Mouse (Mus musculus) limb, embryonic 11.5 days (tissue): ENCODE measurements around the gene Stk16. TPM values are rescaled to one million over a fixed set of nuclear protein-coding genes. Genes with fewer than 3 reads are reported as not detected.

Experiments used
- ATAC-seq: fragments of 200-750 bp; cut with Nextera tagmentation; 2 replicates; pipeline ENCODE4 v1.8.0; 2017; ENCODE audit warnings: low read depth; ENCODE audit not compliant: insufficient number of reproducible peaks, low FRiP score, low TSS enrichment
- DNase-seq: peaks from one replicate; pipeline ENCODE4 v3.0.0-alpha.2; 2015; ENCODE audit warnings: low spot score
- H3K27ac ChIP-seq: fragments of 300-500 bp; sonication (generic); replicated peaks from 2 replicates; pipeline ENCODE4 v1.5.1; 2014; ENCODE audit warnings: low read depth, mild to moderate bottlenecking, low read length
- H3K27me3 ChIP-seq: fragments of 300-500 bp; sonication (generic); 2 replicates; pipeline ENCODE4 v1.6.1; 2014; ENCODE audit warnings: mild to moderate bottlenecking, low read length, mixed read lengths; ENCODE audit not compliant: control insufficient read depth, insufficient read depth
- H3K36me3 ChIP-seq: fragments of 300-500 bp; sonication (generic); 2 replicates; pipeline ENCODE4 v1.6.1; 2014; ENCODE audit warnings: mild to moderate bottlenecking, low read length, moderate library complexity, mixed read lengths; ENCODE audit not compliant: control insufficient read depth, insufficient read depth
- H3K4me1 ChIP-seq: fragments of 300-500 bp; sonication (generic); 2 replicates; pipeline ENCODE4 v1.6.1; 2014; ENCODE audit warnings: low read length, mixed read lengths; ENCODE audit not compliant: control insufficient read depth, insufficient read depth
- H3K4me2 ChIP-seq: fragments of 300-500 bp; sonication (generic); 2 replicates; pipeline ENCODE4 v1.6.1; 2014; ENCODE audit warnings: low read depth, mild to moderate bottlenecking, moderate library complexity; ENCODE audit not compliant: severe bottlenecking
- H3K4me3 ChIP-seq: fragments of 300-500 bp; sonication (generic); 2 replicates; pipeline ENCODE4 v1.5.1; 2014; ENCODE audit warnings: low read depth, low read length
- H3K9ac ChIP-seq: fragments of 300-500 bp; sonication (generic); 2 replicates; pipeline ENCODE4 v1.6.1; 2014; ENCODE audit warnings: mild to moderate bottlenecking, low read length
- H3K9me3 ChIP-seq: fragments of 300-500 bp; sonication (generic); 2 replicates; pipeline ENCODE4 v1.6.1; 2016; ENCODE audit warnings: low read length; ENCODE audit not compliant: control insufficient read depth
- WGBS: fragments of 180-500 bp; shearing (Covaris S2); extraction: QIAGEN DNeasy Blood & Tissue Kit; methylation state at CpG from one replicate; pipeline ENCODE4 v1.1.7; 2014; 5-methylcytosine and 5-hydroxymethylcytosine counted together
- polyA plus RNA-seq: library from polyadenylated mRNA; unstranded; fragments of >200 nt; fragmentation: Nextera tagmentation; extraction: Ambion mirVana; gene quantifications from 2 replicates; pipeline ENCODE4 v1.2.1, GENCODE M21; 2014

The Stk16 gene
- 125 and 132 TPM in 2 replicates for polyA plus RNA-seq

DNA sequence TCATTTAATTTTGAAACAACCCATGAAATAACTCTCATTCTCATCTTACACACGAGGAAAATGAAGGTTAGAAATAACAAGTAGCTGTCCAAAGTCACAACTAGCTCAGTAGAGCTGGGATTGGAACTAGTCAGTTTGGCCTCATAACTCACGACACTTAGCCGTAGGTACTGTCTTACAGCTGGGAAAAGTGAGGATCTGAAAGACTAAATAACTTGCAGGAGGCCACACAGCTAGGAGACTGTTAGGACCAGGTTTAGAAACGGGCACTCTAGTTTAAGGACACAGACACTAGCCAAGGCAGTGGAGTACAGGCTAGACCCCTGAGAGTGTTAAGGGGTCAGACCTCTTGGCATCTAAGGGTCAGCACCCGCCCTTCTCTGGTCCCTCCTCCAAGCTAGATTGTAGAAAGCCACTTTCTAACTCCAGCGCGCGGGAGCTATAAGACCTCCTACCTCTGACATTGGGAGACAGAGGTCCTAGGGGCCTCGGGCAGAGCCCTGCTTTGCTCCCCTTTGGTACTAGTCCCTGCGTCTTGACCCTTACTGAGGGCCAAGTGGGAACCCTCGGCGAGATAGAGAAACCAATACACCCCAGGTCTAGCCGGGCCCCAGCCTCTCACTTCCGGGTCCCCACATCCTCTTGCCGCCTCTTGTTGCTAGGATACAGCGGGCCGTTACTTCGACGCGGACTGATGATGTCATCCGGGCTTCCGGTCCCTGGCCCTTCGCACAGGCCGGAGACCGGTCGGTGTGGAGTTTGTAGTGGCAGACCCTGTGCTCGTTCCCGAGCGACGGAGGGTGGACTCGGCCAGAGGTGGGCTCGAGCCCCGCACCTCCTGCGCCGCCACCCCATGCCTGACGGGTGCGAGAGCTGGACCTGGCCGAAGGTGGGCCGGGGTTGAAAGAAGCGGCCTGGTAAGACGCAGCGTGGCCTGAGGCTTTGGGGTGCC is at the start of gene Stk16, which contains the start of gene Glb1l:
Gene Stk16, plus strand, starts transcription at position 703 of the 952 bp plus-strand sequence.
Gene Glb1l, minus strand, starts transcription at position 678 of the 952 bp plus-strand sequence.
- Histone ChIP-seq H3K9me3 (no peaks in the 10 kb centered on the region), H3K27me3 (no peaks in the 10 kb centered on the region), H3K36me3 (peaks cover 3% of the 10 kb centered on the region; the same call in 1 of the 2 replicates), H3K4me2 (peak within 1 kb of the TSS; percentile 78), H3K4me3 (peak within 1 kb of the TSS; percentile 79), H3K4me1 (peaks cover 9% of the 10 kb centered on the region), H3K9ac (peak within 1 kb of the TSS; percentile 80), H3K27ac (no peak within 1 kb of the TSS)
- ATAC-seq (peak; percentile 90), DNase-seq (peak; percentile 99)
- WGBS, result 5% methylated on average over 42 of the region's 42 CpGs

DNA sequence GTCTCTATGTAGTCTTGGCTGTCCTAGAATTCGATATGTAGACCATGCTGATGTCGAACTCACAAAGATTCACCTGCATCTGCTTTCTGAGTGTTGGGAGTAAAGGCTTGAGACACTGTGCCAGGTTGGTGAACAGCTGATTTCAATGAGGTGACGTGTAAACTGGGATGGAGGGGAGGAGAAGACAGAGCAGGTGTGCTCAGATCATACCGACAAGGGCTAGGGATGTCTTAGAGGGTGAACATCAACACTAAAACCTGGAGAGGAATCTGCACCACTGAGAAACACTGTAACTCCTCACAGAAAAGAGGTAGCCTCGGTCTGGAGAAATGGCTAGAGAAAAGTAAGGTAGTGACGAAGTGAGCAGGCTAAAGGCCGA is 42.6 kb upstream of the Stk16 start:
- ATAC-seq (peak; percentile 16; the same call in 1 of the 2 replicates), DNase-seq (no peak)
- WGBS, result 7% methylated on average over 7 of the region's 7 CpGs
- H3K27ac ChIP-seq, result peak overlapping the region; percentile 40; the same call in 1 of the 2 replicates
- H3K4me2 ChIP-seq, result peak overlapping the region; percentile 58
- peaks cover 4% of the 10 kb centered on the region for H3K4me1 ChIP-seq
- no peaks in the 10 kb centered on the region for H3K27me3 ChIP-seq
- H3K36me3 ChIP-seq, result peaks cover 9% of the 10 kb centered on the region
- peak overlapping the region; percentile 45; the same call in 1 of the 2 replicates for H3K9ac ChIP-seq
- H3K4me3 ChIP-seq, result peak overlapping the region; percentile 74
- H3K9me3 ChIP-seq, result no peaks in the 10 kb centered on the region

DNA sequence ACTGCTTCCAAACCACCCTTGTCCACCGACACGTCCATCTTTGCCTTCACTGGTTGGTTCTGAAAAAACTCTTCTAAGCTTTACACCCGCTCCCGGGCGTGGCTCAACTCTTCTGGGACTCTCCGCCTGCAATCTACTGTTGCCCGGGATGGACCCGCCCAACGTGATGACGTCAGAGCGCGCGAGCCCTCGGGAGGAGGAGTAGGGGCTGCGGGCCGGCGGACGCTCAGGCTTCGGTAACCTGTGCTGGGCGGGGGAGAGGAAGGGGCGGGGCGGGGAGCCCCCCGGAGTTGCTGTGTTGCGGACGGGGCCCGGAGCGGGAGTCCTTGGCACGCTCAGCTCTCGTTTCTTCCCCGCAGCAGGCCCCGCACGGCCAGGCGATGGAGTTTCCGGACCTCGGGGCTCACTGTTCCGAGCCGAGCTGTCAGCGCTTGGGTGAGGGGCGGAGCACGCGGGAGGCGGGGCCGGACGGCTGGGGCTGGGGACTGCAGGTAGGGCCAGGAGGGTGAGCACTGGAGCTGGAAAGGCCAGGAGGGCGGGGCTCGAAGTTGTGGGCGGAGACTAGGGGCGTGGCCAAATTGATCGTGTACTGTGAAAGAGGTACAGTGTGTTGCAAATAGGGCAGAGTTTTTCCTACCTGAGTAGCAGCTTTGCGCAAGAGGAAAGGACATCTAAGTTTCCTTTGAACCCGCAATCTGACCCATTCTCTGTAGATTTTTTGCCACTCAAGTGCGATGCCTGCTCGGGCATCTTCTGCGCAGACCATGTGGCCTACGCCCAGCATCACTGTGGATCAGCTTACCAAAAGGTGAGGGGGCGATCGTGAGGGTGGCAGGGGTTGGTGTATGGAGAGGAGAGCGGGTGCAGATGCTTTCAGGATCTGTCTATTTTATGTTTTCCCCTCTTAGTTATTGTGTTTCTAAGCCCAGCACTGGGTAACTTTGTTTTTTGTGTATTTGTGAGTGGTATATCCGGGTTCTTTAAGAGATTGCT is 41.9 kb upstream of the Stk16 start, which contains the start of gene Zfand2b:
Gene Zfand2b, plus strand, starts transcription at position 175 of the 993 bp plus-strand sequence.
- peak within 1 kb of the TSS; percentile 64; the same call in 1 of the 2 replicates for H3K27ac ChIP-seq
- WGBS, result under 1% methylated on average over 57 of the region's 59 CpGs
- ATAC-seq, result peak; percentile 98

DNA sequence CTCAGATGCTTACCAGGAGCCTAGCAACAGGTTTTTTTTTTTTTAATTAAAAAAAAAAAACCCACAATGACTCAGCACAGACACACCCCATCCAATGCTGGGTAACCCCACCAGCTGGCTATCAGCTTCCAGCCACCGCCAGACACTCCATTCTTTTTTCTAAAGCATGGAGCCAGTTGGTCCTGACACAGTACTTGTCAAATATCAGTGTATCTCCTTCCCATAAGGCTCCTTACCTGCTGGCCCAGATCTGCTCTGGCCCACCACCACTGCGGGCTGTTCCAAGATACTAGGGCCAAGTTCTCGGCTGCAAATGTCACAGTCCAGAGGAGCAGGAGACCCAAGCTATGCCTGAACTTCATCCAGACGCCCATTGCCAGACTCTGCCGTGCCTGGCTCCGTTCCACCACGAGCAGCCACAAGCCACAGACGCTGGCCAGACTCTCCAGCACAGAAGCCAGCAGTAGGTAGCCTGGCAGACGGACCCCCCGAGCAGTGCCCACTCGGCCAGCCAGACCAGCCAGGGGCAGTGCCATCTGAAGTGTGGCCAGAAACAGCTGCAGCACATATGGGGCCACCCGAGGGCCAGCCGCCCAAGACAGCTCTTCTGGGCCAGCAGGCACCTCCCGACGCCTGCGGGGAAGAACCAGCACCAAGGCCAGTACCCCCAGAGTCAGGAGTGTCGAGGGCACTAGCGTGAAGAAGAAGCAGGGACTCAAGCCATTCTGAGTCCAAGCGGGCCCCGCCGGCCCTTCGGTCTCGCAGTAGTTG is 31.1 kb upstream of the Stk16 start:
- no peaks in the 10 kb centered on the region for H3K9me3 ChIP-seq
- H3K27me3 ChIP-seq, result no peaks in the 10 kb centered on the region
- DNase-seq (no peak), ATAC-seq (peak; percentile 51)
- H3K4me1 ChIP-seq, result peaks cover 7% of the 10 kb centered on the region
- H3K36me3 ChIP-seq, result peaks cover 10% of the 10 kb centered on the region
- 0 out of 2 replicates have a peak overlapping the region, but pooled peaks have one; percentile 30 for H3K27ac ChIP-seq
- peak overlapping the region; percentile 67 for H3K4me3 ChIP-seq
- peak overlapping the region; percentile 99 for H3K4me2 ChIP-seq
- peak overlapping the region; percentile 65 for H3K9ac ChIP-seq
- 12% methylated on average over 23 of the region's 23 CpGs for whole genome bisulfite sequencing

More for the DNA sequence above, 41.9 kb upstream of the Stk16 start, which contains the start of gene Zfand2b:
- peaks cover 13% of the 10 kb centered on the region for H3K36me3 ChIP-seq
- peak within 1 kb of the TSS; percentile 48 for H3K9ac ChIP-seq
- DNase-seq, result peak; percentile 99
- peaks cover 4% of the 10 kb centered on the region for H3K4me1 ChIP-seq
- H3K9me3 ChIP-seq, result no peaks in the 10 kb centered on the region
- H3K4me3 ChIP-seq, result peak within 1 kb of the TSS; percentile 74
- H3K27me3 ChIP-seq, result no peaks in the 10 kb centered on the region
- peak within 1 kb of the TSS; percentile 58 for H3K4me2 ChIP-seq

DNA sequence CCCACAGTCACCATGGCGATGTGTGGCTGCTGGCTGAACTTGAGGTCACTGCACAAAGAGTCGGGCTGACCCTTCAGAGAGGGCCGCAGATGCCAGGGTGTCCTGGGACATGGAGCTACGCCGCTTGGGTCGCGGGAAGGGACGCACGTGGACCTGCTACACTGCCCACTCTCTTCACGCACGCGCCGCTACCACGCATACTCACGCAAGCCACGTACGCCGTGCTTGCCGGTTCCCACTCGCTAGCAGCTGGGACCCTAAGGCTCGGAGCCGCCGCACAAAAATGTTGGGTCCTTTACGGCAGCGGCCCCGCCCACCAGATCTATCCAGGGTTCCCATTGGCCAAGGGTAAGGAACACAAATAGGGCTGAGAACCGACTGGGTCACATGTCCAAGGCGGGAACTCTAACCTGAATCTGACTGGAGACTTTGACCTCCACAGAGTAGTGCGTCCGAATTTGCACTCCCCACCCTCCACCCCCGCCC is 30.5 kb upstream of the Stk16 start, which contains the start of gene Abcb6:
Gene Abcb6, minus strand, starts transcription at position 288 of the 486 bp plus-strand sequence.
- peaks cover 10% of the 10 kb centered on the region for H3K36me3 ChIP-seq

DNA sequence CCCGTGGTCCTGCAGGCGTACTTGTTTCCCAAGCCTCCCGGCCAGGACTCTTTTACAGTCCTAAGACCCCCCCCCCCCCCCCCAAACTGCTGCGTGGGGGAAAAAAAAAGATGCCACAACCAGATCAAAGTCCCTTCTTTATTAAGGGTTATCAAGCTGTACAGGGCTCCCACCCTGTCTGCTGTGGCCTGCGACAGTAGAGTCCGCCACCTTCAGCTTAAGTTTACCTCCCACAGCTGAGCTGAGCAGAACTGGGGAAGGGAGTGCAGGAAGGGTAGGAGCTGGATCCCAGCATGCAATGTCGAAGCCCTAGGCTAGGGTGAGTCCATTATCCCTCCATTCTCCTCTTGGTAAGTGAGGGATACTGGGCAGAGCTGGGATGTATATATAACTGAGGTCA is 29.9 kb upstream of the Stk16 start:
- Histone ChIP-seq H3K9me3 (no peaks in the 10 kb centered on the region), H3K27ac (no peak overlapping the region), H3K4me3 (peak overlapping the region; percentile 67), H3K27me3 (no peaks in the 10 kb centered on the region), H3K4me1 (peaks cover 7% of the 10 kb centered on the region), H3K9ac (no peak overlapping the region; the same call in 1 of the 2 replicates), H3K4me2 (peak overlapping the region; percentile 99), H3K36me3 (peaks cover 8% of the 10 kb centered on the region)
- DNase-seq (no peak), ATAC-seq (no peak)
- WGBS, result 31% methylated on average over 7 of the region's 7 CpGs

More for the DNA sequence above, 30.5 kb upstream of the Stk16 start, which contains the start of gene Abcb6:
- Histone ChIP-seq H3K4me1 (peaks cover 7% of the 10 kb centered on the region), H3K27ac (0 out of 2 replicates have a peak within 1 kb of the TSS, but pooled peaks have one; percentile 30), H3K9ac (peak within 1 kb of the TSS; percentile 65), H3K4me2 (peak within 1 kb of the TSS; percentile 99), H3K9me3 (no peaks in the 10 kb centered on the region), H3K4me3 (peak within 1 kb of the TSS; percentile 67), H3K27me3 (no peaks in the 10 kb centered on the region)
- DNase-seq (peak; percentile 91), ATAC-seq (peak; percentile 88)
- WGBS, result under 1% methylated on average over 31 of the region's 31 CpGs

DNA sequence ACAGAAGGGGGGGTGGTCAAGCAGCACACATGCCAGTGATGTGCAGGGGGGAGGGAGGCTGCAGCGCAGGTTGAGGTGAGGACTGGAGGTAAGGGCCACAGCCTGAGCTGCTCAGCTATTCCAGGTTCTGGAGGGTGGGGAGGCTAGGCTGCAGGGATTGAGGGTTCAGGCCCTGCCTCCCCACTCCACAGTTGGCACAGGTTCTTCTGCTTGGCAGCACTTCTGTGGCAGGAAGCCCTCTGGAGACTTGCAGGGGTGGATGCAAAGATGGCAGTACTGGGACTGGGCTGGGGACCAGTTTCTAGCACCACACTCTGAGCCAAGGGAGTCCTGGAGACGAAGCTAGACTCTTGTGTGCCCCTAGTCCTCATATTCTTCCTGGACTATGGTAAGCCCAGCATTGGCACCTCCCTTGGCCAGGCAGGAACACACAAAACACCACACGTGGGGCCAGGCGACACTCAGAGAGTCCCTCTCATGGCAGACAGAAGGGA is 29.2 kb upstream of the Stk16 start:
- no peak overlapping the region for H3K4me2 ChIP-seq
- H3K36me3 ChIP-seq, result peaks cover 14% of the 10 kb centered on the region
- H3K9me3 ChIP-seq, result no peaks in the 10 kb centered on the region
- H3K4me3 ChIP-seq, result no peak overlapping the region
- 91% methylated on average over 4 of the region's 4 CpGs for WGBS
- H3K9ac ChIP-seq, result no peak overlapping the region
- H3K27ac ChIP-seq, result no peak overlapping the region
- H3K27me3 ChIP-seq, result no peaks in the 10 kb centered on the region
- ATAC-seq (no peak), DNase-seq (no peak)
- H3K4me1 ChIP-seq, result peaks cover 7% of the 10 kb centered on the region
